Mouse (Mus musculus) lung, postnatal 0 days (tissue): ENCODE results near the gene Smim23. TPM values are rescaled to one million over a fixed set of nuclear protein-coding genes. Genes with fewer than 3 reads are reported as not detected.

Experiments used
- ATAC-seq: fragments of 200-750 bp; cut with Nextera tagmentation; 2 replicates; pipeline ENCODE4 v1.8.0; 2017; ENCODE audit warnings: moderate library complexity
- DNase-seq: peaks from one replicate; pipeline ENCODE4 v3.0.0-alpha.2; 2016; ENCODE audit warnings: low spot score
- H3K27ac ChIP-seq: fragments of 300-500 bp; sonication (generic); 2 replicates; pipeline ENCODE4 v1.5.1; 2014; ENCODE audit warnings: antibody characterized with exemption, mild to moderate bottlenecking, low read length, mixed read lengths
- H3K27me3 ChIP-seq: fragments of 300-500 bp; sonication (generic); replicated peaks from 2 replicates; pipeline ENCODE4 v1.6.1; 2014; ENCODE audit warnings: low read length, mixed read lengths; ENCODE audit not compliant: insufficient read depth
- H3K36me3 ChIP-seq: fragments of 300-500 bp; sonication (generic); 2 replicates; pipeline ENCODE4 v1.6.1; 2014; ENCODE audit warnings: low read length, mixed read lengths; ENCODE audit not compliant: insufficient read depth
- H3K4me1 ChIP-seq: fragments of 300-500 bp; sonication (generic); 2 replicates; pipeline ENCODE4 v1.6.1; 2014; ENCODE audit warnings: antibody characterized with exemption, low read depth, low read length, mixed read lengths; ENCODE audit not compliant: insufficient read depth
- H3K4me2 ChIP-seq: fragments of 300-500 bp; sonication (generic); replicated peaks from 2 replicates; pipeline ENCODE4 v1.6.1; 2014; ENCODE audit warnings: low read depth, mild to moderate bottlenecking, low read length, moderate library complexity, mixed read lengths
- H3K4me3 ChIP-seq: fragments of 300-500 bp; sonication (generic); 2 replicates; pipeline ENCODE4 v1.5.1; 2014; ENCODE audit warnings: low read depth, low read length
- H3K9ac ChIP-seq: fragments of 300-500 bp; sonication (generic); replicated peaks from 2 replicates; pipeline ENCODE4 v1.6.1; 2014; ENCODE audit warnings: low read depth, mild to moderate bottlenecking
- H3K9me3 ChIP-seq: fragments of 300-500 bp; sonication (generic); 2 replicates; pipeline ENCODE4 v1.6.1; 2016; ENCODE audit warnings: low read length, mixed read lengths
- CTCF ChIP-seq: IDR thresholded peaks from 2 replicates; pipeline ENCODE4 v1.5.1; 2016; ENCODE audit warnings: antibody characterized with exemption, mild to moderate bottlenecking
- EP300 ChIP-seq: IDR thresholded peaks from 2 replicates; pipeline ENCODE4 v1.6.1; 2016; ENCODE audit warnings: antibody characterized with exemption, mild to moderate bottlenecking, control low read depth
- WGBS: fragments of 180-500 bp; shearing (Covaris S2); extraction: QIAGEN DNeasy Blood & Tissue Kit; methylation state at CpG from one replicate; pipeline ENCODE4 v1.1.7; 2014; 5-methylcytosine and 5-hydroxymethylcytosine counted together
- polyA plus RNA-seq: library from polyadenylated mRNA; unstranded; fragments of >200 nt; fragmentation: Nextera tagmentation; extraction: Ambion mirVana; gene quantifications from 2 replicates; pipeline ENCODE4 v1.2.1, GENCODE M21; 2015

The Smim23 gene
- polyA plus RNA-seq, 1 experiment from 2014 or later, result not detected

DNA sequence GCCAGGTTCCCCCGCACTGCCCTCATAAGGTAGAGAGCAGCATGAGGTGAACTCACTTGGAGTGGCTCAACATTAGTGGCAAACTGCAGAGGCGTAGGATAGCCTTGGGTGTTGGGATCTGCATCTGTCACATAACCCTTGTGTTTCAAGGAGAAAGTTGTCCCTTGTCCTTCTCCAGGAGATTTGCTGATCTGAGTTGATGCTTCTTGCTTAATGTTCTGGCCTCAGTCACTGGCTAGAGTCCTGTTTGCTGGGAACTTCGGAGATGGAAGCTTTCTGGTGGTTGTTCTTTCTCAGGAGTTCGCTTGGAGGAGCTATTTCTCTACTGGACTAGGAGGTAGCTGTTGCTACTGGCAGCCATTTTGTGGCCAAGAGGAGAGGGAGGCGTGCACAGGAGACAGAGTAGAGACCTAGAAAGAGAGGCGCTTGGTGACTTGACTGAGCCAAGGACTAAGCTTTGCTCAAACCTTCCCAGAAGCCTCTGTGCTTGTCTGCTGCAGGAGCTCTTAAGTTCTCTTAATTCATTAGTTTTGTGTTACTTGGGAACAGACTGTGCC, 38.7 kb downstream of the Smim23 start:
- Histone ChIP-seq H3K36me3 (no peaks in the 10 kb centered on the region), H3K4me2 (no peak overlapping the region), H3K4me3 (no peak overlapping the region), H3K27ac (no peak overlapping the region), H3K9ac (no peak overlapping the region), H3K4me1 (no peaks in the 10 kb centered on the region), H3K27me3 (no peaks in the 10 kb centered on the region), H3K9me3 (no peaks in the 10 kb centered on the region)
- no peak for TF ChIP-seq CTCF
- no peak for TF ChIP-seq EP300
- WGBS, result 76% methylated on average over 6 of the region's 6 CpGs
- DNase-seq (no peak), ATAC-seq (no peak)

DNA sequence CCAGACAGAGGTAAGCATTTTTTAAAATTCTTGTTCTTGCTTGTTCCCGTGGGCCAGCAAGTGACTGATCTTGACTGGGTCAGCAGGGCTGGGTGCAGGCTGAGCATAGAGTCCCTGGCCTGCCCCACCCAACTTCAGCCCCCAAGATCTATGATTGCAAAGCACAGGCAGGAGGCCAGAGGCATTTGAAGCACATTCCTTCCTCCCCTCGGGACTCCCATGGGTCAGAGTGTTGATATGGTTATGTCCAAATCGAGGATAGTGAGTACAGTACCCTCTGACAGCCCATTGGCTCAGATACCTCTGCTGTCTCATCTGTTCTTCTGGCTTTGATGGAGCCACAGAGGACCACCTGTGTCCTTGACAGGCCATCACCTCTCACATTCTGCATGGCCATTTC, 41.7 kb downstream of the Smim23 start:
- H3K27ac ChIP-seq, result no peak overlapping the region
- 36% methylated on average over 3 of the region's 3 CpGs for WGBS
- TF ChIP-seq CTCF (no peak), EP300 (no peak)
- H3K9me3 ChIP-seq, result no peaks in the 10 kb centered on the region
- H3K4me2 ChIP-seq, result no peak overlapping the region
- H3K36me3 ChIP-seq, result no peaks in the 10 kb centered on the region
- DNase-seq, result peak; percentile 16
- H3K4me1 ChIP-seq, result no peaks in the 10 kb centered on the region
- H3K27me3 ChIP-seq, result no peaks in the 10 kb centered on the region
- no peak for ATAC-seq
- no peak overlapping the region for H3K4me3 ChIP-seq
- no peak overlapping the region for H3K9ac ChIP-seq

DNA sequence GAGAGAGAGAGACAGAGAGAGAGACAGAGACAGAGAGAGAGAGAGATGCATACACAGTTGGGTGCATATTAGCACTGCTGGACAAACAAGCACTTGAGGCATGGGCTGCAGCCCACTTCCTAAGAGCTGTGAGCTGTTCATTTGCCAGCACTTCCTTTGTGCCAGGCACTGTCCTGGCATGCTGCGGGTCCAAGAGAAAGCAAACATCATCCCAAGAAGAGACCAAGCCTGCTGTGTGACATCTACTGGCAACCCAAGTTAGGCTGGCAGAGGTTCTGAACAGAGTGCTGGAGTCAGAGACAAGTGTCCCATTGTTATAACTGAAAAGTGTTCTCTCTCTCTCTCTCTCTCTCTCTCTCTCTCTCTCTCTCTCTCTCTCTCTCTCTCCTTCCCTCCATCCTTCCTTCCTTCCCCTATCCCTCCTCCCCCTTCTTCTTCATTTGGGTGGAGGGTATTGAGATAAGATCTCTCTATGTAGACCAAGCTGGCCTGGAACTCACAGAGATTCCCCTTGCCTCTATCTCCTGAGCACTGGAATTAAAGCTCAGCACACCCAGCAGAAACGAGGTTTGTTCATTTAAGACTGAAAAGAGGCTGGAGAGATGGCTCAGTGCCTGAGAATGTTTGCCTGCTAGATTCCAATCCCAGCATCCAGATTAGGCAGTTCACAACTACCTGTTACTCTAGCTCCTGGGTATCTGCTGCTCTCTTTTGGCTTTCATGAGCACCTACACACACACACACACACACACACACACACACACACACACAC, 42.6 kb downstream of the Smim23 start:
- no peak for DNase-seq

DNA sequence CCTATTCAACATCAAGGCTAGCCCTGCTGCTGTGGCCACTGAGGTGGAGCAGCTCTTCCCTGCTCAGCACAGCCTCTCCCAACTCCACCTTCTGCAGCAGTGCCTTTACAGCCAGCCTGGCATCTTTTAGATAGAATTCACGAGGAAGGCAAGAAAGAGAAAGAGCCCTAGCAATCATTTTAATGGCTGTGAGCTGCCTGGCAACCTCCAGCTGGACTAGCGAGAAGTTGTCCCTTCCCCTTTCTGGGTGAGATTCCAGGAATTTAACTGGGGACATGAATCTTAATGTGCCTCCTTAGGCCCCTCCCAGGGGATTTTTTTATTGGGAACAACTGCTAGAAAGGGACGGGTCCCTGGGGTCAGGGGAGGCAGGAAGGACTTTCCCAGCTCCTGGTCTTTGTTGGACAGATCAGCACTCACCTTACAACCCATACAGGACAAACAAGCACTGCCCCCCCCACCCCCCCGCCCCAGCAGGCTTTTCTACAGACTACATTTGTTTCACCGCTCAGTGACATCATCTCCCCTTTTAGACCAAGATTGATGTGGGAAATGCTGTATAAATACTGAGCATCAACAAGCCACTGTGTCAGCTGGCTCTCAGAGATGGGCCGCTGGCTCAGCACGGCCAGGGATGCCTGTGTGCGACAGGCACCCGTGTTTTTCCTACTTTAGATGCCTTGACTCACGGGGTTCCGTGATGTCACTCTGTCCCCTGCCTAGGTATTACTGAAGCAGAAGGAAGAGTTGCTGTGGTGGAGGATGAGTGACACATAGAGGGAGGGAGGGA, 43.5 kb downstream of the Smim23 start:
- DNase-seq (peak; percentile 19), ATAC-seq (peak; percentile 38; the same call in 1 of the 2 replicates)
- Histone ChIP-seq H3K9me3 (no peaks in the 10 kb centered on the region), H3K36me3 (no peaks in the 10 kb centered on the region), H3K27ac (no peak overlapping the region), H3K4me3 (no peak overlapping the region), H3K4me1 (no peaks in the 10 kb centered on the region), H3K9ac (no peak overlapping the region), H3K4me2 (no peak overlapping the region), H3K27me3 (no peaks in the 10 kb centered on the region)
- WGBS, result 30% methylated on average over 11 of the region's 11 CpGs
- no peak for TF ChIP-seq EP300
- no peak for TF ChIP-seq CTCF

More for the DNA sequence above, 42.6 kb downstream of the Smim23 start:
- no peak overlapping the region for H3K27ac ChIP-seq
- H3K4me2 ChIP-seq, result no peak overlapping the region
- no peaks in the 10 kb centered on the region for H3K9me3 ChIP-seq
- no peaks in the 10 kb centered on the region for H3K27me3 ChIP-seq
- H3K9ac ChIP-seq, result no peak overlapping the region
- H3K4me3 ChIP-seq, result no peak overlapping the region
- H3K36me3 ChIP-seq, result no peaks in the 10 kb centered on the region
- no peak for ATAC-seq
- WGBS, result 49% methylated on average over 2 of the region's 2 CpGs
- H3K4me1 ChIP-seq, result no peaks in the 10 kb centered on the region
- no peak for TF ChIP-seq CTCF
- TF ChIP-seq EP300, result no peak

DNA sequence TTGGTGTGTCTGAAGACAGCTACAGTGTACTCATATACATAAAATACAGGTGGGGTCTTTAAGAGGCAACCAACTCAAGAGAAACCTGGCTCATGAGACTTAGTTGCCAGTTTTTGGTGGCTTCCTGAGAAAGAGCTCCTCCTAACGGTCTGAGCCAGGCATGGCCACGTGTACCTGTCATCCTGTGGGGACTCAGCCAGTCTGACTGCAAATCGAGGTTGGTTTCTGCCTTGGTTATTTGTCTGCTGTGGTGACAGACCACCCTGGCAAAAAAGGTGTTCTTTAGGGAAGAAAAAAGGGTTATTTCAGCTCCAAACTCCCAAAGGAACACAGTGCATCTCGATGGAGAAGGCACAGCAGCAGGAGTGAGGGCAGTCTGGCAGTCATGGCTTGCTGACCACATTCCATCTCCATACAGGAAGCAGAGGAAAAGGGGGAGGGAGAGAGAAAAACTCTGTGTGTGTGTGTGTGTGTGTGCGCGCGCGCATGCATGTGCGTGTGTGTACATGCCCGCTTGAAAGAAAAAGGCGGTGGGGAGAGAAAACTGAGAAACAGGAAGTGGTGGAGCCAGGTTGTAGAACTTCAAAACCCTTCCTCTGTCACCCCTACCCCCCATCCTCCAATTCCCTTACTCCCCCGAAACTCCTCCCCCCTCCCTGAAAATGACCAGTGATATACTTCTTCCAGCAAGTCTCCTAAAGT, 55.6 kb downstream of the Smim23 start:
- no peak overlapping the region for H3K27ac ChIP-seq
- H3K27me3 ChIP-seq, result no peaks in the 10 kb centered on the region
- no peak overlapping the region for H3K9ac ChIP-seq
- no peaks in the 10 kb centered on the region for H3K4me1 ChIP-seq
- WGBS, result 78% methylated on average over 12 of the region's 12 CpGs
- H3K4me3 ChIP-seq, result no peak overlapping the region
- H3K4me2 ChIP-seq, result no peak overlapping the region
- TF ChIP-seq EP300 (no peak), CTCF (no peak)
- no peak for DNase-seq
- no peaks in the 10 kb centered on the region for H3K9me3 ChIP-seq
- no peak for ATAC-seq
- H3K36me3 ChIP-seq, result no peaks in the 10 kb centered on the region

Other genes with a start within 250 kb of the Smim23 start
- gene Fbxw11, start 181.9 kb downstream of the Smim23 start, polyA plus RNA-seq, result 46.6 and 54.2 TPM in 2 replicates